Mouse (Mus musculus) C2C12 (cell line): ENCODE measurements around the gene Nexn. TPM values are rescaled to one million over a fixed set of nuclear protein-coding genes. Genes with fewer than 3 reads are reported as not detected.

Source experiments
- H3K27me3 ChIP-seq: one replicate; pipeline ENCODE4 v1.6.1; 2011; ENCODE audit not compliant: control insufficient read depth, insufficient read depth, insufficient read length
- H3K36me3 ChIP-seq: one replicate; pipeline ENCODE4 v1.6.1; 2011; ENCODE audit not compliant: control insufficient read depth, insufficient read depth
- H3K4me3 ChIP-seq: one replicate; pipeline ENCODE4 v1.5.1; 2011; ENCODE audit warnings: mild to moderate bottlenecking, control low read depth; ENCODE audit not compliant: poor library complexity, insufficient read depth, severe bottlenecking
- H3K79me2 ChIP-seq: one replicate; pipeline ENCODE4 v1.6.1; 2011; ENCODE audit not compliant: control insufficient read depth, insufficient read depth
- H3K79me3 ChIP-seq: one replicate; pipeline ENCODE4 v1.6.1; 2011; ENCODE audit warnings: low read depth, control low read depth
- H3ac ChIP-seq: one replicate; pipeline ENCODE3; 2011; ENCODE audit warnings: low read depth; ENCODE audit not compliant: control insufficient read depth, insufficient read length
- CEBPB ChIP-seq: IDR thresholded peaks from one replicate; pipeline ENCODE4 v1.6.1; 2011; ENCODE audit warnings: low read depth, mild to moderate bottlenecking, control low read depth, moderate library complexity
- CTCF ChIP-seq: IDR thresholded peaks from one replicate; pipeline ENCODE4 v1.5.1; 2011; ENCODE audit not compliant: control insufficient read depth, insufficient read depth, insufficient read length
- FOSL1 ChIP-seq: IDR thresholded peaks from one replicate; pipeline ENCODE4 v1.8.0; 2011; ENCODE audit warnings: mild to moderate bottlenecking, low read length; ENCODE audit not compliant: poor library complexity, insufficient read depth, severe bottlenecking
- MAX ChIP-seq: IDR thresholded peaks from one replicate; pipeline ENCODE4 v1.6.1; 2011; ENCODE audit warnings: mild to moderate bottlenecking, control low read depth
- MYOD1 ChIP-seq: IDR thresholded peaks from one replicate; pipeline ENCODE4 v1.6.1; 2011; ENCODE audit warnings: low read depth; ENCODE audit not compliant: control insufficient read depth, insufficient read length
- MYOG ChIP-seq: IDR thresholded peaks from one replicate; pipeline ENCODE4 v1.6.1; 2011; ENCODE audit not compliant: control insufficient read depth, insufficient read length; ENCODE audit errors: extremely low read depth
- USF1 ChIP-seq: IDR thresholded peaks from one replicate; pipeline ENCODE4 v1.6.1; 2011; ENCODE audit warnings: low read depth, mild to moderate bottlenecking, control low read depth, moderate library complexity
- polyA plus RNA-seq: library from polyadenylated mRNA; unstranded; fragments of >200 nt; fragmentation: generic; extraction: Trizol; gene quantifications from one replicate; pipeline ENCODE4 v1.2.1, GENCODE M21; 2012; ENCODE audit warnings: missing spikeins

Gene Nexn
- polyA plus RNA-seq, 1 experiment: 13.5 TPM

DNA sequence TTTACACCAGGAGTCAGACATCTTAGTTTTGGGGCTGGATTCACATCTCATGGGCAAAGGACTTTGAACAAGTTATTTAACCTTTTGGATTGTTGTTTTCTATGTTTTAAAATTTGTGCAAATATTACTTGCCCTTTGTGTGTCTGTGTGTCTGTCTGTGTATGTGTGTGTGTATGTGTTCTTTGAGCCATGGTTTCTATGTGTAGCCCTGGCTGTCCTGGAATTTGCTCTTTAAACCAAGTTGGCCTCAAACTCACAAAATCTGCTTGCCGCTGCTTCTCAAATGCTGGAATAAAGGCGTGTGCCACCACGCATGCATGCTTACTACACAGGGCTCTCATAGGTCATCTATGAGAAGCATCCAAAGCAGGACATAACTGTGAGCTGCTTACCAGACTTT is 10.8 kb upstream of the Nexn start:
- TF ChIP-seq MYOD1 (no peak), CEBPB (no peak), MAX (no peak), FOSL1 (no peak), USF1 (no peak), CTCF (no peak), MYOG (no peak)

DNA sequence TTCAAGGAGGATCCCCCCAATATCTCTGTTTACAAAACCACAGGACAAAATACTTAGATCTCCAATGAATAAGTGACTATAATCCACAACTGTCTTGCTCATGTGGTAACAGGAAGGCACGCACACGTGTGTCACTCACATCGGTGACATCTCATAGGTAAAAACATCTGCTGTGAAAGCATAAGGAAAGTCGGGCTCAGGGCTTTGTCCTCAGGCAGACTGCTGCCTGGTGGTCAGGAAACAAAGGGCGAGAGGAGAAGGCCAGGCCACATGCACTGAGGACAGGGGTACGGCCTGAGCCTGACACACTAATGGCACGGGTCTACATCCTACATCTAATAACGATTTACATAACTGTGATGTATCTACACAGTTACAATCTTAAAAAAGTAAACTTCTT is 8.9 kb upstream of the Nexn start:
- no peak overlapping the region for H3ac ChIP-seq
- H3K79me2 ChIP-seq: no peaks in the 10 kb centered on the region
- no peaks in the 10 kb centered on the region for H3K79me3 ChIP-seq
- no peaks in the 10 kb centered on the region for H3K27me3 ChIP-seq
- no peak overlapping the region for H3K4me3 ChIP-seq
- no peak for TF ChIP-seq FOSL1
- no peak for TF ChIP-seq MYOG
- TF ChIP-seq CTCF: no peak
- no peak for TF ChIP-seq CEBPB
- TF ChIP-seq MYOD1: no peak
- no peak for TF ChIP-seq MAX
- no peaks in the 10 kb centered on the region for H3K36me3 ChIP-seq

More for the DNA sequence above, 10.8 kb upstream of the Nexn start:
- H3K4me3 ChIP-seq: no peak overlapping the region
- no peaks in the 10 kb centered on the region for H3K27me3 ChIP-seq
- no peaks in the 10 kb centered on the region for H3K36me3 ChIP-seq
- no peak overlapping the region for H3ac ChIP-seq
- H3K79me2 ChIP-seq: no peaks in the 10 kb centered on the region
- H3K79me3 ChIP-seq: no peaks in the 10 kb centered on the region

DNA sequence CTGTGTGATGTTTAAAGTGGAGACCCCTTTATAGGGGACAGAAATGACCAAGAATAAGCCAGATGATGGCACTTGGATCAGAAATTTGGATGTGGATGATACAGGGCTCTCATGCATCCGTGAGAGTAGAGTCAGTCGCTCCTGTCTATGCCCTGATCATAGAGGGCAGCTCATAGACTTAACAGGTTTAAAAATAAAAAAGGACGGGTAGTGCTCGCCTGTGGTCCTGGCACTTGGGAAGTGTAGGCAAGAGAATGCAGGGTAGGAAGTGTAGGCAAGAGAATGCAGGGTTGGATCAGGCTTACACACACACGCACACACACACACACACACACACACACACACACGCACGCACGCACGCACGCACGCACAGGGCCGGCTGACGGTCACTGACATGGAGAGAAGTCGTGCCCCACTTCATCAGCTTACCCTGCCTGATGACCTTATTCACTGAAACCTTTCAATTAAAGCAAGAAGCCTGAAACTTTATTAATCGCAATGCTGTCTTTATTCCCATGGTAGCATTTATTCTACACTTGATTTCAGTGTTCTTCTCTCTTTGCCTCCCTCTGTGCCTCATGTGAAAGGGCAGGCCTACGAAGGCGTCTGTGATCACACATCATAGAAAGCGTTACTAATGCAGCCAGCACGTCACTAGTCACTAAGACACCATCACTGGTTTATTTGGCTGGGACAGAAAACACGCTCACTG is 7.0 kb upstream of the Nexn start:
- no peaks in the 10 kb centered on the region for H3K79me2 ChIP-seq
- TF ChIP-seq MYOD1 (no peak), CEBPB (no peak), CTCF (no peak), FOSL1 (no peak), USF1 (no peak), MYOG (no peak), MAX (no peak)
- H3ac ChIP-seq: no peak overlapping the region
- no peaks in the 10 kb centered on the region for H3K27me3 ChIP-seq
- no peak overlapping the region for H3K4me3 ChIP-seq
- no peaks in the 10 kb centered on the region for H3K79me3 ChIP-seq
- no peaks in the 10 kb centered on the region for H3K36me3 ChIP-seq

DNA sequence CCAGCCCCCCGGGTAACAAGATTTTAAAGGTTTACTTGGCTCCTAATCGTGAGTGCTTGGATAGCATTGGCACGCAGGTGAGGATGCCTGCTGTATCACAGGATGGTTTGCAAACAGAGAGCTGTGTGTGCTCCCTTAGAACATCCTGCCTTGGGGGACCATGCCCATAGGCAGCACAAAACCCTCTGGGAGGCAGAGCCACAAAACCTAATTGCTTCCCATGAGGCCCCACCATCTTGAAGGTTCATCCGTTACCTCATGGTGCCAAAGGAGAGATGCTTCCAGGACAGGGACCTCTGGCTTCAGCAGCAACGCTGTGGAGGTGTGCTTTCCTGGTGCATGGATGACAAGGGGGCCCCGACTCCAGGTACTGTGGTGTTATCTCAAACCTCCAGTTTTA is 5.7 kb upstream of the Nexn start:
- no peaks in the 10 kb centered on the region for H3K79me2 ChIP-seq
- TF ChIP-seq USF1 (no peak), FOSL1 (no peak), CTCF (no peak), MYOD1 (no peak), MAX (no peak), MYOG (no peak), CEBPB (no peak)

DNA sequence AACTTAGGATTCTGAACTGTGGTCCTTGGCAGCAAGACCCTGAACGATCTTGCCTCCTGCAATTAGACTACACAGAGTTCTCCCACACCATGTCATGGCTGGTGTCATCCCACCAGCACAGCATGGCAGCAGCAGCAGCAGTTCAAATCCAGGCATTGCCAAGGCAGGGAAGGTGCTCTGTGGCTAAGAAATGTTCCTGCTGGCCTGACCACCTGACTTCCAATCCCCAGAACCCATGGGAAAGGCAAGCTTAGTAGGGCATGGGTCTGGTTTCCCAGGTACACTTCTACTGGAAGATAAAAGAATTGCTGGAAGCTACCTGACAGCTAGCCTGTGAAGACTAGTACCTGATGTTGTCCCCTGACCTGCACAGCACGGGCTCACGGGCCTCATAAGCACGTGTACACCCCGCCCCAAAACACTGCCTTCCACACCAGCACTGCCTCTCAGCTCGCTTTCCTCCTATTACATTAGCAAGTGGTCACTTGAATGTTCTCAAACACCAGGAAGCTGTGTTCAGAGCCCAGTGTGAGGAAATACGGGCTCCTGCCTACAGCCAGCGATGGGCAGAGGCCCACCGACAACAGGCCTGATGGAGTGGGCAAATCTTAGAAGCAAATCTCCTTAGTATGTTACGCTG is 5.0 kb upstream of the Nexn start:
- no peak for TF ChIP-seq MYOG
- no peak for TF ChIP-seq CTCF
- TF ChIP-seq FOSL1: no peak
- no peak for TF ChIP-seq MAX
- no peak for TF ChIP-seq MYOD1
- no peak for TF ChIP-seq CEBPB
- no peak for TF ChIP-seq USF1
- Histone ChIP-seq H3K4me3 (no peak overlapping the region), H3K27me3 (no peaks in the 10 kb centered on the region), H3K36me3 (no peaks in the 10 kb centered on the region), H3K79me2 (no peaks in the 10 kb centered on the region), H3ac (no peak overlapping the region), H3K79me3 (no peaks in the 10 kb centered on the region)

More for the DNA sequence above, 5.7 kb upstream of the Nexn start:
- no peak overlapping the region for H3K4me3 ChIP-seq
- no peaks in the 10 kb centered on the region for H3K27me3 ChIP-seq
- H3ac ChIP-seq: no peak overlapping the region
- no peaks in the 10 kb centered on the region for H3K79me3 ChIP-seq
- H3K36me3 ChIP-seq: no peaks in the 10 kb centered on the region
